Mouse (Mus musculus) heart, postnatal 0 days (tissue): ENCODE data around the gene Iqch.

Experiments used
- CTCF ChIP-seq: IDR thresholded peaks from 2 replicates; pipeline ENCODE4 v1.5.1; 2016; ENCODE audit warnings: antibody characterized with exemption, control low read depth, low read depth
- EP300 ChIP-seq: IDR thresholded peaks from 2 replicates; pipeline ENCODE4 v1.6.1; 2016; ENCODE audit warnings: antibody characterized with exemption, low read depth

DNA sequence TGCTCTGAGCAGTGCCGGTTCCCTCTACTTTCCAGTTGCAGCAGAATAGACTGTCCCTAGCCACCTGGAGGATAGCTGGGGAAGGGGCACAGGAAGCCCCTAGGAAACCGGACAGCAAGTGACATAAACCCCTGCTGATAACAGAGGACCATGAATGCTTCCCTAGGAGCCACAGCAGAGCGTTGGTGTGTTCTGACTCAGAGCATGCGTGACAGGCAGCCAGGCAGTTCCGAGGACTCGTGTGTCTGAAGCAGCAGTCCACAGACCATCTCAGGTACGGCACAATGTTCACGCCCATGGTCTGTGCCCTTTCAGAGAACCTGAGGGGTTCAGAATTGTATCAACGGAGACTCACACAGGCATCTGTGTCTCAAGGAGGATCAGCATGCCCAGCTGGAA, 46.2 kb upstream of the Iqch start:
- TF ChIP-seq CTCF (no peak), EP300 (no peak)
